Mouse (Mus musculus) C2C12 (cell line): Measurements from ENCODE around the gene Rnf8. TPM values are rescaled to one million over a fixed set of nuclear protein-coding genes. Genes with fewer than 3 reads are reported as not detected.
A peak's percentile ranks its signal among the peaks of the same experiment; 100 is the strongest.

Experiments
- H3K27me3 ChIP-seq: one replicate; pipeline ENCODE4 v1.6.1; 2011; ENCODE audit not compliant: control insufficient read depth, insufficient read depth, insufficient read length
- H3K36me3 ChIP-seq: one replicate; pipeline ENCODE4 v1.6.1; 2011; ENCODE audit not compliant: control insufficient read depth, insufficient read depth
- H3K4me3 ChIP-seq: one replicate; pipeline ENCODE4 v1.5.1; 2011; ENCODE audit warnings: mild to moderate bottlenecking, control low read depth; ENCODE audit not compliant: poor library complexity, insufficient read depth, severe bottlenecking
- H3K79me2 ChIP-seq: one replicate; pipeline ENCODE4 v1.6.1; 2011; ENCODE audit not compliant: control insufficient read depth, insufficient read depth
- H3K79me3 ChIP-seq: one replicate; pipeline ENCODE4 v1.6.1; 2011; ENCODE audit warnings: low read depth, control low read depth
- H3ac ChIP-seq: one replicate; pipeline ENCODE3; 2011; ENCODE audit warnings: low read depth; ENCODE audit not compliant: control insufficient read depth, insufficient read length
- CEBPB ChIP-seq: IDR thresholded peaks from one replicate; pipeline ENCODE4 v1.6.1; 2011; ENCODE audit warnings: low read depth, mild to moderate bottlenecking, control low read depth, moderate library complexity
- CTCF ChIP-seq: IDR thresholded peaks from one replicate; pipeline ENCODE4 v1.5.1; 2011; ENCODE audit not compliant: control insufficient read depth, insufficient read depth, insufficient read length
- FOSL1 ChIP-seq: IDR thresholded peaks from one replicate; pipeline ENCODE4 v1.8.0; 2011; ENCODE audit warnings: mild to moderate bottlenecking, low read length; ENCODE audit not compliant: poor library complexity, insufficient read depth, severe bottlenecking
- MAX ChIP-seq: IDR thresholded peaks from one replicate; pipeline ENCODE4 v1.6.1; 2011; ENCODE audit warnings: mild to moderate bottlenecking, control low read depth
- MYOD1 ChIP-seq: IDR thresholded peaks from one replicate; pipeline ENCODE4 v1.6.1; 2011; ENCODE audit warnings: low read depth; ENCODE audit not compliant: control insufficient read depth, insufficient read length
- MYOG ChIP-seq: IDR thresholded peaks from one replicate; pipeline ENCODE4 v1.6.1; 2011; ENCODE audit not compliant: control insufficient read depth, insufficient read length; ENCODE audit errors: extremely low read depth
- USF1 ChIP-seq: IDR thresholded peaks from one replicate; pipeline ENCODE4 v1.6.1; 2011; ENCODE audit warnings: low read depth, mild to moderate bottlenecking, control low read depth, moderate library complexity
- long read RNA-seq, 2 experiments: library from polyadenylated mRNA; unstranded; transcript quantifications; one replicate each; pipeline ENCODE4 v2.0.0; 2019 to 2020
- polyA plus RNA-seq: library from polyadenylated mRNA; unstranded; fragments of >200 nt; fragmentation: generic; extraction: Trizol; gene quantifications from one replicate; pipeline ENCODE4 v1.2.1, GENCODE M21; 2012; ENCODE audit warnings: missing spikeins

The Rnf8 gene
- 22.7 TPM for polyA plus RNA-seq
- long read RNA-seq, experiment 1, full-length matches to known transcripts: 36 of 43 reads
- long read RNA-seq, experiment 1, partial matches to known transcripts: 6 of 43 reads
- long read RNA-seq, experiment 1, other reads (novel, unspliced or antisense): 1 of 43 reads
- long read RNA-seq, experiment 2, full-length matches to known transcripts: 289 of 313 reads
- long read RNA-seq, experiment 2, partial matches to known transcripts: 8 of 313 reads
- long read RNA-seq, experiment 2, other reads (novel, unspliced or antisense): 16 of 313 reads

- H3K36me3 ChIP-seq: peaks cover 8% of the 10 kb centered on the region
- peak within 1 kb of the TSS; percentile 97 for H3ac ChIP-seq
- no peaks in the 10 kb centered on the region for H3K27me3 ChIP-seq
- peak within 1 kb of the TSS; percentile 89 for H3K4me3 ChIP-seq
- peaks cover 37% of the 10 kb centered on the region for H3K79me3 ChIP-seq
- H3K79me2 ChIP-seq: peaks cover 47% of the 10 kb centered on the region
- no peak for TF ChIP-seq MYOD1
- TF ChIP-seq MAX: no peak
- TF ChIP-seq CEBPB: no peak
- TF ChIP-seq FOSL1: no peak
Observed at GRCm38 (mm10) chr17:29614115-29615023, at the start of gene Rnf8, which contains the start of gene Gm28043. TSS of gene Rnf8 (plus strand) at chr17:29614790. TSS of gene Gm28043 (plus strand) at chr17:29614876.

DNA sequence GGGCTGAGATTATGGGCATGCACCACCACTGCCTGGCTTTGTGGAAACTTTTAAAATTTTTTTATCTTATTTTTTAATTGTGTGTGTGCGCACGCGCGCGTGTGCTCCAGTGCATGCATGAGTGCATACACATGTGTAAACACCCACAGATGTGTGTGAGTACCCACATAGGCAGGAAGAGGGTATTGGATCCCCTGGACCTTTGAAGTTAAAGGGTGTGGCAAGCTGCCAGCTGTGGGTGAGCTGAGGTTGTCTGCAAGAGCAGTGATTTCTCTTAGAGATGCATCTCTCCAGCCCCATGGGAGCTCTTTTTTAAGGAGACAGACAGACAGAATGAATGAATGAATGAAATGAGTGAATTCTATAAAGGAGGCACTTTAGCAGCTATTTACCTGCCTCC lies 49.1 kb upstream of the Rnf8 start:
- H3K4me3 ChIP-seq: no peak overlapping the region
- no peak for TF ChIP-seq CEBPB
- TF ChIP-seq MYOD1: no peak
- TF ChIP-seq FOSL1: no peak
- no peak for TF ChIP-seq CTCF
- no peak for TF ChIP-seq MYOG
- no peak for TF ChIP-seq USF1
- TF ChIP-seq MAX: no peak
- no peaks in the 10 kb centered on the region for H3K79me3 ChIP-seq
- H3K27me3 ChIP-seq: no peaks in the 10 kb centered on the region
- H3ac ChIP-seq: no peak overlapping the region
- no peaks in the 10 kb centered on the region for H3K79me2 ChIP-seq
- no peaks in the 10 kb centered on the region for H3K36me3 ChIP-seq

DNA sequence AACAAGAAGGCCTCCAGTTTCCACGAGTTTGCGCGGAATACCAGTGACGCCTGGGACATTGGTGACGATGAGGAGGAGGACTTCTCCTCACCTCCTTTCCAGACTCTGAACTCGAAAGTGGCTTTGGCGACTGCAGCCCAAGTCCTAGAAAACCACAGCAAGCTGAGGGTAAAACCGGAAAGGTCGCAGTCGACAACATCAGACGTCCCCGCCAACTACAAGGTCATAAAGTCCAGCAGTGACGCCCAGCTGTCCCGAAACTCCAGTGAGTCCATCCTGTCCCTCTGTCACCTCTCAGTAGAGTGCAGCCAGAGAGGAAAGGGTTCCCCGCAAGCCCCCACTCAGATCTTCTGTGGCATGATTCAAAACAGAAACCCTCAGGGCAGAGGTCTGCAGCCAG lies 46.2 kb upstream of the Rnf8 start:
- H3K27me3 ChIP-seq: no peaks in the 10 kb centered on the region
- H3K36me3 ChIP-seq: no peaks in the 10 kb centered on the region
- H3K79me3 ChIP-seq: no peaks in the 10 kb centered on the region
- H3K79me2 ChIP-seq: no peaks in the 10 kb centered on the region
- no peak overlapping the region for H3K4me3 ChIP-seq
- no peak for TF ChIP-seq MYOD1
- no peak for TF ChIP-seq USF1
- TF ChIP-seq MYOG: no peak
- TF ChIP-seq CTCF: no peak
- no peak for TF ChIP-seq CEBPB
- TF ChIP-seq MAX: no peak
- no peak for TF ChIP-seq FOSL1
- no peak overlapping the region for H3ac ChIP-seq

DNA sequence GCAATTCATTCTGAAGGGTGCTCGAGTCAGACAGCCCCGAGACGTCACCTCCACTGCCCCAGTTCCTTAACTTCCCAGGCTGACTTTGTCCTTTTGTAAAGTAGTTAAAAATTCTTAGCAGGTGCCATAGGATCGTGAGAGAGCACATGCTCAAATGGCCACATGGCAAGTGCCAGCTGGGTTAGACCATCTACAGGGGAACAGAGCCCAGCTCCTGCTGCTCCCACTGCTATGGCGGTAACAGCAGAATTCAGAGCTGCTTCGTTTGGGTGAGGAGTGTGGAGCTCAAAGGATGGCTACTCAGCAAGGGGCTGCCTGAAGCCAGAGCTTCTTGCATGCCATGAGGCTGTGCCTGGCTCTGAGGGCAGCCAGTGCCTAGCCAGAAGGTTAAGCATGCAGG lies 44.8 kb upstream of the Rnf8 start:
- TF ChIP-seq USF1 (no peak), MYOG (no peak)
- H3K36me3 ChIP-seq: no peaks in the 10 kb centered on the region
- no peaks in the 10 kb centered on the region for H3K79me3 ChIP-seq
- H3K79me2 ChIP-seq: no peaks in the 10 kb centered on the region
- no peaks in the 10 kb centered on the region for H3K27me3 ChIP-seq
- H3ac ChIP-seq: no peak overlapping the region
- no peak overlapping the region for H3K4me3 ChIP-seq

GRCm38 (mm10) chr17:29579579-29580126 lies 34.9 kb upstream of the Rnf8 start:
- Histone ChIP-seq H3K27me3 (no peaks in the 10 kb centered on the region), H3ac (no peak overlapping the region), H3K79me2 (no peaks in the 10 kb centered on the region), H3K36me3 (peaks cover 9% of the 10 kb centered on the region), H3K4me3 (no peak overlapping the region), H3K79me3 (no peaks in the 10 kb centered on the region)
- no peak for TF ChIP-seq CEBPB
- TF ChIP-seq CTCF: no peak
- TF ChIP-seq FOSL1: no peak
- no peak for TF ChIP-seq USF1
- TF ChIP-seq MYOG: no peak
- TF ChIP-seq MAX: no peak
- no peak for TF ChIP-seq MYOD1

- TF ChIP-seq CEBPB (no peak), MYOD1 (no peak), MAX (no peak), CTCF (no peak), MYOG (no peak), FOSL1 (no peak), USF1 (no peak)
- H3K4me3 ChIP-seq: no peak overlapping the region
- no peaks in the 10 kb centered on the region for H3K79me2 ChIP-seq
- peaks cover 9% of the 10 kb centered on the region for H3K36me3 ChIP-seq
- no peaks in the 10 kb centered on the region for H3K27me3 ChIP-seq
- no peaks in the 10 kb centered on the region for H3K79me3 ChIP-seq
- H3ac ChIP-seq: no peak overlapping the region
Observed at GRCm38 (mm10) chr17:29583569-29583968, 31.0 kb upstream of the Rnf8 start.
